Mouse (Mus musculus) urinary bladder, adult 2 months (tissue): ENCODE measurements at regions not wholly inside any gene's neighbourhood (a gene's known extent, or its start where the extent isn't known, plus 50 kb on each side); places are given as distances from the start of the nearest gene placed in this dataset.

Experiments
- DNase-seq: peaks from one replicate; pipeline ENCODE4 v3.0.0; 2022; ENCODE audit warnings: low spot score

GRCm38 (mm10) chr8:127662776-127663499, 599.2 kb downstream of the Pard3 start:
- DNase-seq: no peak

- DNase-seq: no peak
These were observed 602.9 kb downstream of the Pard3 start for GRCm38 (mm10) chr8:127666606-127667005.

- DNase-seq: no peak
These were observed 605.3 kb downstream of the Pard3 start for GRCm38 (mm10) chr8:127668991-127669390.

- no peak for DNase-seq
These were observed 610.4 kb downstream of the Pard3 start for GRCm38 (mm10) chr8:127674063-127674462.

GRCm38 (mm10) chr8:127675377-127675776, 611.7 kb downstream of the Pard3 start:
- no peak for DNase-seq

- DNase-seq: no peak
These were observed 616.5 kb downstream of the Pard3 start for GRCm38 (mm10) chr8:127680205-127680604.

GRCm38 (mm10) chr8:127684213-127684612, 620.5 kb downstream of the Pard3 start:
- DNase-seq: no peak

- no peak for DNase-seq
These were observed 627.1 kb downstream of the Pard3 start for GRCm38 (mm10) chr8:127690792-127691191.

GRCm38 (mm10) chr8:127698404-127698803, 634.7 kb downstream of the Pard3 start:
- DNase-seq: no peak

GRCm38 (mm10) chr8:127704406-127704805, 640.7 kb downstream of the Pard3 start:
- no peak for DNase-seq

GRCm38 (mm10) chr8:127706051-127706835, 642.5 kb downstream of the Pard3 start:
- DNase-seq: no peak

- DNase-seq: no peak
These were observed 645.7 kb downstream of the Pard3 start for GRCm38 (mm10) chr8:127709439-127709838.

GRCm38 (mm10) chr8:127715097-127715496, 643.3 kb upstream of the Nrp1 start:
- no peak for DNase-seq

GRCm38 (mm10) chr8:127717969-127718368, 640.4 kb upstream of the Nrp1 start:
- no peak for DNase-seq

GRCm38 (mm10) chr8:127719881-127720280, 638.5 kb upstream of the Nrp1 start:
- DNase-seq: no peak

GRCm38 (mm10) chr8:127720593-127721290, 637.7 kb upstream of the Nrp1 start:
- DNase-seq: no peak

GRCm38 (mm10) chr8:127721624-127722023, 636.8 kb upstream of the Nrp1 start:
- DNase-seq: no peak

- DNase-seq: no peak
These were observed 624.3 kb upstream of the Nrp1 start for GRCm38 (mm10) chr8:127734059-127734458.

GRCm38 (mm10) chr8:127742236-127742635, 616.2 kb upstream of the Nrp1 start:
- no peak for DNase-seq

- no peak for DNase-seq
These were observed 613.2 kb upstream of the Nrp1 start for GRCm38 (mm10) chr8:127745221-127745620.

- DNase-seq: no peak
These were observed 611.9 kb upstream of the Nrp1 start for GRCm38 (mm10) chr8:127746456-127746855.

GRCm38 (mm10) chr8:127752871-127753270, 605.5 kb upstream of the Nrp1 start:
- DNase-seq: no peak
